26 mouse cellular contexts compared by ENCODE assay signal in genomic region chr9:32360770-32361169, GRCm38 (mm10). TPM values are rescaled to one million over a fixed set of nuclear protein-coding genes. Genes with fewer than 3 reads are reported as not detected.
DNase-seq lines count a peak whose midpoint lies in the region; ATAC-seq and TF ChIP-seq lines count a peak whose summit lies in the region.
"Had no signal": no experiment of that assay in that cellular context is flagged by ENCODE, and none has a peak within 500 bp of the region (broad histone marks: within the 10 kb centered on the region; RNA-seq: fewer than 3 reads in every experiment).

No protein-coding gene starts in this region.

- H3K9me3 ChIP-seq in ES-E14 (ENCODE audit: control insufficient read depth, insufficient read depth, low read depth, low read length): no peaks in the 10 kb centered on the region
- H3K9me3 ChIP-seq in liver, postnatal 0 days (ENCODE audit: low read length): no peaks in the 10 kb centered on the region

- no peaks in the 10 kb centered on the region for H3K36me3 ChIP-seq in ES-E14 (ENCODE audit: control insufficient read depth, insufficient read depth, low read length, poor library complexity, severe bottlenecking)
- no peaks in the 10 kb centered on the region for H3K36me3 ChIP-seq in liver, postnatal 0 days (replicated peaks; ENCODE audit: insufficient read depth, low read length)
- H3K36me3 ChIP-seq: G1E had no signal

- intact Hi-C loops in heart, postnatal 25 days (cut with DNase I): no loop called here

- TF ChIP-seq EP300 in liver, postnatal 0 days (IDR thresholded peaks at IDR 0.05; ENCODE audit: low read depth): no peak

- peak; percentile 20 for DNase-seq in adrenal gland, adult 2 months
- no peak for DNase-seq in adrenal gland, postnatal 25 days
- DNase-seq in heart, adult 11 months: peak; percentile 55
- no peak for DNase-seq in heart, postnatal 25 days (ENCODE audit: low spot score)
- no peak for DNase-seq in ES-E14 (ENCODE audit: low read depth, low spot score)
- DNase-seq in liver, postnatal 0 days: no peak
- DNase-seq: adrenal gland, adult 8-10 months; adrenal gland, postnatal 10 days; adrenal gland, postnatal 14 days; B cell, adult 2 months; cerebellum, adult 11 months; cerebellum, adult 11-12 months; cerebellum, adult 18-20 months; cerebellum, adult 2 months; cerebellum, adult 8-10 months; cerebellum, adult 9-10 months had no signal

- H3K9ac ChIP-seq in ES-E14 (ENCODE audit: insufficient read depth, low read depth, low read length, poor library complexity, severe bottlenecking): no peak overlapping the region
- H3K9ac ChIP-seq in liver, postnatal 0 days (replicated peaks): no peak overlapping the region

- H3K27me3 ChIP-seq in liver, postnatal 0 days (ENCODE audit: insufficient read depth, low read length): no peaks in the 10 kb centered on the region
- H3K27me3 ChIP-seq: CH12.LX had no signal

- H3K4me3 ChIP-seq in ES-E14 (ENCODE audit: insufficient read depth in 1 of 2, low read depth in 1 of 2, low read length in 2 of 2, poor library complexity in 1 of 2, severe bottlenecking in 1 of 2): no peak overlapping the region
- no peak overlapping the region for H3K4me3 ChIP-seq in liver, postnatal 0 days (ENCODE audit: low read depth, low read length)

- peaks cover 3% of the 10 kb centered on the region in 2 experiments; a peak in 2 of 4 replicates for H3K4me1 ChIP-seq in ES-E14 (ENCODE audit: control insufficient read depth in 2 of 2, insufficient read depth in 2 of 2, low read length in 2 of 2, poor library complexity in 1 of 2)
- no peaks in the 10 kb centered on the region for H3K4me1 ChIP-seq in liver, postnatal 0 days (ENCODE audit: insufficient read depth)

- no peak overlapping the region for H3K27ac ChIP-seq in ES-E14 (ENCODE audit: insufficient read depth, low read depth, low read length, poor library complexity, severe bottlenecking)
- H3K27ac ChIP-seq in liver, postnatal 0 days (ENCODE audit: low read depth): no peak overlapping the region

- no peak for ATAC-seq in liver, postnatal 0 days
- ATAC-seq: activated CD4-positive, CD25-positive, alpha-beta regulatory T cell, adult 4 months; CD4-positive, CD25-positive, alpha-beta regulatory T cell, adult 4 months; Patski had no signal

- in situ Hi-C loops in ES-E14 (cut with MboI; ENCODE audit: low sequenced_read_pairs in 2 of 2, unreplicated experiment in 2 of 2): no loop called here

- 51% methylated on average over 1 of the region's 1 CpGs for WGBS in liver, postnatal 0 days (ENCODE audit: insufficient replicate concordance)

- no peak for TF ChIP-seq CTCF in liver, postnatal 0 days (IDR thresholded peaks at IDR 0.05; ENCODE audit: low read depth)

- no peak overlapping the region for H3K4me2 ChIP-seq in liver, postnatal 0 days (ENCODE audit: low read depth, low read length)

TF ChIP-seq in ES-E14, 5 proteins besides CTCF, POLR2A, EP300 and RAD21:
- TF ChIP-seq ZNF384 (IDR thresholded peaks at IDR 0.05; ENCODE audit: low read depth, low read length) (no peak), MAFK (IDR thresholded peaks at IDR 0.05; ENCODE audit: insufficient read depth, low read depth, low read length) (peak; percentile 92)

RNA-seq across cellular contexts. Expression of gene Kcnj1, which starts 11.5 kb away (rescaled TPM):
- total RNA-seq in adrenal gland, adult 2 months (2021): not detected
- polyA plus RNA-seq in adrenal gland, adult 2 months (2012; rRNA removed): not detected in 2 replicates
- not detected in 2 replicates for total RNA-seq in adrenal gland, postnatal 25 days (2021)
- not detected for total RNA-seq in heart, postnatal 25 days (2021)
- not detected in 2 replicates for total RNA-seq in ES-E14 (2012; rRNA removed)
- polyA plus RNA-seq in liver, postnatal 0 days (2015; fragmentation: Nextera tagmentation; extraction: Ambion mirVana): not detected in 2 replicates
- total RNA-seq: adrenal gland, adult 18-20 months; adrenal gland, adult 8-10 months; adrenal gland, postnatal 10 days; adrenal gland, postnatal 14 days; adrenal gland, postnatal 36 days; MEL had no signal
- polyA plus RNA-seq: activated CD4-positive, CD25-positive, alpha-beta regulatory T cell, adult 4 months; brain, embryonic 14.5 days; C2C12; CD4-positive, CD25-positive, alpha-beta regulatory T cell, adult 4 months; cerebellum, adult 2 months; G1E had no signal

RNA-seq across cellular contexts. Expression of gene Kcnj5, which starts 16.6 kb away (rescaled TPM):
- under 1 TPM; 0.43 to 0.69 TPM for total RNA-seq in adrenal gland, adult 2 months (2021)
- 0.11 and 0.22 TPM in 2 replicates for polyA plus RNA-seq in adrenal gland, adult 2 months (2012; rRNA removed)
- total RNA-seq in adrenal gland, postnatal 25 days (2021): 0.52 and 0.91 TPM in 2 replicates
- total RNA-seq in heart, postnatal 25 days (2021): 10 to 100 TPM; 50.8 to 56.0 TPM
- total RNA-seq in ES-E14 (2012; rRNA removed): 0.13 TPM in 1 of 2 replicates, not detected in the other
- polyA plus RNA-seq in liver, postnatal 0 days (2015; fragmentation: Nextera tagmentation; extraction: Ambion mirVana): 0.81 and 0.85 TPM in 2 replicates
- total RNA-seq: CH12.LX, MEL had no signal
- polyA plus RNA-seq: activated CD4-positive, CD25-positive, alpha-beta regulatory T cell, adult 4 months; C2C12; CD4-positive, CD25-positive, alpha-beta regulatory T cell, adult 4 months; G1E; Patski had no signal

Comparison
In these comparisons a context has a peak if more than half of its experiments do, and no peak if none do; other contexts are left out.
1. DNase-seq: peak in adrenal gland, adult 2 months (single experiment) and heart, adult 11 months (single experiment); none in adrenal gland, postnatal 25 days (single experiment), heart, postnatal 25 days (single experiment), ES-E14 (single experiment) and liver, postnatal 0 days (single experiment).
2. RNA of gene Kcnj5, which starts 16.6 kb away (total RNA-seq): 50.8 to 56.0 TPM in heart, postnatal 25 days; 0.52 to 0.91 TPM in adrenal gland, postnatal 25 days, 0.43 to 0.69 TPM in adrenal gland, adult 2 months and 0.13 TPM in ES-E14; every median in the first group is over 10 times any median in the second.